Mouse (Mus musculus) heart, embryonic 11.5 days (tissue): ENCODE results near the gene Tsen54. TPM values are rescaled to one million over a fixed set of nuclear protein-coding genes. Genes with fewer than 3 reads are reported as not detected.
A peak's percentile ranks its signal among the peaks of the same experiment; 100 is the strongest.

Experiments
- ATAC-seq: fragments of 200-750 bp; cut with Nextera tagmentation; replicated peaks from 2 replicates; pipeline ENCODE4 v1.8.0; 2017; ENCODE audit warnings: moderate library complexity; ENCODE audit not compliant: insufficient number of reproducible peaks, low FRiP score, low TSS enrichment
- H3K27ac ChIP-seq: fragments of 300-500 bp; sonication (generic); 2 replicates; pipeline ENCODE4 v1.5.1; 2014; ENCODE audit warnings: mild to moderate bottlenecking, low read depth, low read length
- H3K27me3 ChIP-seq: fragments of 300-500 bp; sonication (generic); 2 replicates; pipeline ENCODE4 v1.6.1; 2014; ENCODE audit warnings: mild to moderate bottlenecking, low read length, mixed read lengths; ENCODE audit not compliant: control insufficient read depth, insufficient read depth
- H3K36me3 ChIP-seq: fragments of 300-500 bp; sonication (generic); 2 replicates; pipeline ENCODE4 v1.6.1; 2014; ENCODE audit warnings: mild to moderate bottlenecking, low read length, moderate library complexity, mixed read lengths; ENCODE audit not compliant: control insufficient read depth, insufficient read depth
- H3K4me1 ChIP-seq: fragments of 300-500 bp; sonication (generic); 2 replicates; pipeline ENCODE4 v1.6.1; 2014; ENCODE audit warnings: low read length; ENCODE audit not compliant: control insufficient read depth, insufficient read depth
- H3K4me2 ChIP-seq: fragments of 300-500 bp; sonication (generic); 2 replicates; pipeline ENCODE4 v1.6.1; 2014; ENCODE audit warnings: mild to moderate bottlenecking, moderate library complexity
- H3K4me3 ChIP-seq: fragments of 300-500 bp; sonication (generic); 2 replicates; pipeline ENCODE4 v1.5.1; 2014; ENCODE audit warnings: low read depth, low read length
- H3K9ac ChIP-seq: fragments of 300-500 bp; sonication (generic); 2 replicates; pipeline ENCODE4 v1.6.1; 2014; ENCODE audit warnings: mild to moderate bottlenecking, low read depth, low read length, moderate library complexity
- H3K9me3 ChIP-seq: fragments of 300-500 bp; sonication (generic); replicated peaks from 2 replicates; pipeline ENCODE4 v1.6.1; 2016; ENCODE audit warnings: low read length; ENCODE audit not compliant: control insufficient read depth
- WGBS: fragments of 180-500 bp; shearing (Covaris S2); extraction: QIAGEN DNeasy Blood & Tissue Kit; methylation state at CpG from one replicate; pipeline ENCODE4 v1.1.7; 2014; ENCODE audit not compliant: insufficient replicate concordance; 5-methylcytosine and 5-hydroxymethylcytosine counted together
- polyA plus RNA-seq: library from polyadenylated mRNA; unstranded; fragments of >200 nt; fragmentation: Nextera tagmentation; extraction: Ambion mirVana; gene quantifications from 2 replicates; pipeline ENCODE4 v1.2.1, GENCODE M21; 2014

The Tsen54 gene
- polyA plus RNA-seq, 1 experiment from 2014 or later, result 20.8 TPM

DNA sequence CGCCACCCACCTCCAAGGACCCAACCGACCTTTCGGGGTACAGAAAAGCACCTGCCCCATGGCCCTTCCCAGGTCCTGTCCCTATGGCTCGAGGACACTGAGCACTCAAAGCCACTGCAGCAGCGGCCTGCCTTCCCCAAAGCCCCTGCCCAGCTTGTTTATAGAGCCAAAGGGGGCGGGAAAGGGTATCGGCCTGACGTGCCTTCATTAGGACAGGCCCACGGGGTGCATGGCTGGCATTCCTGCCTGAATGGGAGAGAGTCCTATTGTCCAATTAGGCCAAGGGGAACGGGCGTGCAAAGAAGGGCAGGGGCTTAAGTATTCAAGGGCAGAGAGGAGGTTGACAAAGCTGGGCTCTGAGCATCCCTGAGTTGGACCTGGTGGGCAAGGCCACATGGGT lies 6.6 kb upstream of the Tsen54 start:
- Histone ChIP-seq H3K9ac (no peak overlapping the region), H3K4me1 (peaks cover 52% of the 10 kb centered on the region), H3K4me3 (no peak overlapping the region), H3K27me3 (no peaks in the 10 kb centered on the region), H3K4me2 (no peak overlapping the region), H3K9me3 (no peaks in the 10 kb centered on the region), H3K27ac (peak overlapping the region; percentile 82; the same call in 1 of the 2 replicates), H3K36me3 (peaks cover 25% of the 10 kb centered on the region)
- no peak for ATAC-seq
- 80% methylated on average over 11 of the region's 11 CpGs for WGBS

DNA sequence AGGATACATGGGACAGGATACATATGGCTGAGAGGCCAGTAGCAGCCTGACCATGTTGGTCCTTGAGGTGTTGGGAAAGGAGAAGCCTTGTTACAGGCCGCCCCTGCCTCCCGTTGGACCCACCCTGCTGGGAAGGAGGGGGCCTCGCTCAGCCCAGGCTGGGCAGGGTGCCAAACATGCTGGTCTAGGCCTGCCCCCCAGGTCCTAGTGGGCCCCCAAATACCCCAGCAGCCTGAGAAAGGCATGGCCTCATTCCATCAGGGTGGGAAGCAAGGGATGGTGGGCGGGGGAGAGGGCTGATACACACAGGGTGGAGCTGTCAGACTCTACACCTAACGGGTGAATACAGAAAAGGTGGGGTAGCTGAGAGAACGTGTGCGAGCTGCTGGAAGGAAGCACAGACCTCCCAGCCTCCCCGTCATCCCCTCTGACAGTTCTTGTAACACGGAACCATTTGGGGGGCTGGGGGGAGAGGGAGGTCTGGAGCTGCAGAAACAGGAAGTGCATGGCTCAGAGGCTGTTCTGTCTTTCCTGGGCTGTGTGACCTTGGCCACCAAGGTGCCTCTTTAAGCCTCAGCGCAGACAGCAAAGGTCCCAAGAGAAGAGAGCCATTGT lies 5.7 kb upstream of the Tsen54 start:
- ATAC-seq, result peak; percentile 8; the same call in 1 of the 2 replicates
- WGBS, result 41% methylated on average over 10 of the region's 10 CpGs
- peaks cover 52% of the 10 kb centered on the region for H3K4me1 ChIP-seq
- peak overlapping the region; percentile 82 for H3K27ac ChIP-seq
- no peaks in the 10 kb centered on the region for H3K9me3 ChIP-seq
- H3K4me3 ChIP-seq, result peak overlapping the region; percentile 22; the same call in 1 of the 2 replicates
- H3K36me3 ChIP-seq, result peaks cover 16% of the 10 kb centered on the region
- H3K9ac ChIP-seq, result peak overlapping the region; percentile 58
- H3K27me3 ChIP-seq, result no peaks in the 10 kb centered on the region
- peak overlapping the region; percentile 91 for H3K4me2 ChIP-seq

GRCm38 (mm10) chr11:115809311-115809781 lies 5.2 kb upstream of the Tsen54 start:
- ATAC-seq, result no peak
- Histone ChIP-seq H3K9ac (peak overlapping the region; percentile 58; the same call in 1 of the 2 replicates), H3K4me2 (peak overlapping the region; percentile 91), H3K4me3 (peak overlapping the region; percentile 22), H3K36me3 (peaks cover 15% of the 10 kb centered on the region), H3K9me3 (no peaks in the 10 kb centered on the region), H3K27me3 (no peaks in the 10 kb centered on the region), H3K27ac (peak overlapping the region; percentile 82), H3K4me1 (peaks cover 55% of the 10 kb centered on the region)
- whole genome bisulfite sequencing, result 60% methylated on average over 8 of the region's 8 CpGs

DNA sequence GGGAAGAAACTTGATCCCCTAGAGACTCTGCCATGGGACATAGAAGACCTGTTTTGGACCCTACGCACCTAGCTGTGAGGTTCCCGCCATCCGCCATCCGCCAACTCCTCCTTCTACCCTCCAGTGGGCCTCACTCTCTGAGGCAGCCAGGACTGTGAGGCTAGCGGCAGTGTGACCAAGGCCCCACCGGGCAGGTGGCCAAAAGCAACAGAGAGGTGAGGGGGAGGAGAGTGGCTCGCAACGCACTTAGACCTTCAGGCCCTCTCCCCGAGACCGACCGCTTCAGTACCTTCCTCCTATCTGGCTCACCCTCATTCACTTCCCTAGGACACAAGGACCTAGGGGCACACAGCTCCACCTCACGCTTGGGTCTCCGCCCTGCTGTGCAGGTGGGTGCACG lies 4.1 kb upstream of the Tsen54 start:
- peak overlapping the region; percentile 89 for H3K4me3 ChIP-seq
- peaks cover 56% of the 10 kb centered on the region for H3K4me1 ChIP-seq
- no peak for ATAC-seq
- no peaks in the 10 kb centered on the region for H3K9me3 ChIP-seq
- H3K9ac ChIP-seq, result peak overlapping the region; percentile 47
- H3K27ac ChIP-seq, result peak overlapping the region; percentile 82
- no peaks in the 10 kb centered on the region for H3K27me3 ChIP-seq
- H3K4me2 ChIP-seq, result peak overlapping the region; percentile 91
- 60% methylated on average over 14 of the region's 14 CpGs for WGBS
- H3K36me3 ChIP-seq, result peaks cover 8% of the 10 kb centered on the region

GRCm38 (mm10) chr11:115811381-115812093 lies 3.0 kb upstream of the Tsen54 start:
- Histone ChIP-seq H3K4me2 (peak overlapping the region; percentile 91), H3K9me3 (no peaks in the 10 kb centered on the region), H3K4me3 (peak overlapping the region; percentile 89), H3K4me1 (peaks cover 61% of the 10 kb centered on the region), H3K27me3 (no peaks in the 10 kb centered on the region), H3K36me3 (peaks cover 7% of the 10 kb centered on the region), H3K9ac (peak overlapping the region; percentile 81), H3K27ac (0 out of 2 replicates have a peak overlapping the region, but pooled peaks have one; percentile 82)
- no peak for ATAC-seq
- 70% methylated on average over 20 of the region's 20 CpGs for WGBS

GRCm38 (mm10) chr11:115812095-115812494 lies 2.4 kb upstream of the Tsen54 start:
- Histone ChIP-seq H3K9me3 (no peaks in the 10 kb centered on the region), H3K36me3 (peaks cover 4% of the 10 kb centered on the region), H3K27me3 (no peaks in the 10 kb centered on the region), H3K4me2 (peak overlapping the region; percentile 91), H3K9ac (peak overlapping the region; percentile 81), H3K4me1 (peaks cover 61% of the 10 kb centered on the region), H3K4me3 (peak overlapping the region; percentile 89), H3K27ac (peak overlapping the region; percentile 82; the same call in 1 of the 2 replicates)
- no peak for ATAC-seq
- WGBS, result 24% methylated on average over 7 of the region's 7 CpGs

GRCm38 (mm10) chr11:115812533-115813420 lies 1.7 kb upstream of the Tsen54 start:
- H3K36me3 ChIP-seq, result peaks cover 6% of the 10 kb centered on the region; the same call in 1 of the 2 replicates
- peak overlapping the region; percentile 82 for H3K27ac ChIP-seq
- peaks cover 59% of the 10 kb centered on the region for H3K4me1 ChIP-seq
- peak overlapping the region; percentile 89 for H3K4me3 ChIP-seq
- no peaks in the 10 kb centered on the region for H3K9me3 ChIP-seq
- no peaks in the 10 kb centered on the region for H3K27me3 ChIP-seq
- ATAC-seq, result peak; percentile 32; the same call in 1 of the 2 replicates
- H3K4me2 ChIP-seq, result peak overlapping the region; percentile 91
- WGBS, result 2% methylated on average over 28 of the region's 28 CpGs
- peak overlapping the region; percentile 81 for H3K9ac ChIP-seq
